Mouse (Mus musculus) gonadal fat pad, adult 2 months (tissue): ENCODE results near the gene 4930404N11Rik. TPM values are rescaled to one million over a fixed set of nuclear protein-coding genes. Genes with fewer than 3 reads are reported as not detected.

Experiments used
- DNase-seq: peaks from one replicate; pipeline ENCODE4 v3.0.0-alpha.2; 2012; ENCODE audit warnings: low read depth
- polyA plus RNA-seq: library from polyadenylated mRNA; depleted of rRNA; stranded (reverse); fragments of >200 nt; gene quantifications from 2 replicates; pipeline ENCODE4 v1.2.3, GENCODE M21; 2012

4930404N11Rik gene
- polyA plus RNA-seq, 1 experiment, result 1.7 TPM

DNA sequence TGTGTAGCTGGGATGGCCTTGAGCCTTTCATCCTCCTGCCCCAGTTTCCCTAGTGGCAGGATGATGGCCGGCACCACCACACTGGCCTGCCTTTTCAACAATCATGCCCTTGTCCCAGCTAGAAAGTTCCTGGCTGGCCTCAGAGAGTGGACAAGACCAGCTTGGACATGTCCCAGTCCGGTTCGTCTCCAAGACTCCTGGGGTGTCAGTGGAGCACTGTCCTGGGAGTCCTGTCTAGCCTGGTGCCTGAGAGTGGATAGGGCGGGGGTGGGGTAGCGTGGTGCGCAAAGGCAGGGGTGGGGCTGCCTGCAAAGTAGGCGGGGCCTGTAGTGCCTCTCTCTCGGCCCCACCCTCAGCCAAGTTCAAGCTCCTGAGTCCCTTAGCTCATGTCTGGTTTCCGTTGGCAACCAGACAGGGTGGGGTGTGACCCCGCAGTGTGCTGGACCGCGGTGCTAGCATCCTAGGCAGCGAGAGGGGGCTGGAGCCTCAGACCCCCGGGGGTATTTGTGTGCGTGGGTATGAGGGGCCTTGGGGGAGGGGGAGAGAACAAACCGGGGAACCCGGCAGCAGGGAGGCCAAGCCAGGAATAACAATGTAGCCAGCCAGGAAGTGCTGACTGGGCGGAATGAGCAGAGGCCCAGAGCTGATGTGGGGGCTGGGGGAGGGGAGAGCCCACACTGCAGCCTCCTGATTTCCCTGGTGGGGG, 36.1 kb upstream of the 4930404N11Rik start:
- DNase-seq, result no peak

DNA sequence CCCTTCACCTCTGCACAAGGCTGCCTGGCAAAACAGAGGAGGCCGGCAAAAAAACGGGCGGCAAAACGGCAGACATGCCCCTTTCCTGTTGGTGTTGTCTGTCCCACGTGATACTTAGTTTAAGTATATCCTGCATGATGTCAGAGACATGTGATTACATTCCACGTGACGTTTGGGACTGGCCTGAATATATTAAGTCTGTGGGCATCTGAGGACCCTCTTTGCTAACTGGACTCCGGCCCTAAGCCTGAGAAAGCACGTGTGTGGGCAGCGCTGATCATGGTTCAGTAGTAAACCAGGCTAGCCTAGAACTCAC, 35.5 kb upstream of the 4930404N11Rik start:
- DNase-seq, result no peak

DNA sequence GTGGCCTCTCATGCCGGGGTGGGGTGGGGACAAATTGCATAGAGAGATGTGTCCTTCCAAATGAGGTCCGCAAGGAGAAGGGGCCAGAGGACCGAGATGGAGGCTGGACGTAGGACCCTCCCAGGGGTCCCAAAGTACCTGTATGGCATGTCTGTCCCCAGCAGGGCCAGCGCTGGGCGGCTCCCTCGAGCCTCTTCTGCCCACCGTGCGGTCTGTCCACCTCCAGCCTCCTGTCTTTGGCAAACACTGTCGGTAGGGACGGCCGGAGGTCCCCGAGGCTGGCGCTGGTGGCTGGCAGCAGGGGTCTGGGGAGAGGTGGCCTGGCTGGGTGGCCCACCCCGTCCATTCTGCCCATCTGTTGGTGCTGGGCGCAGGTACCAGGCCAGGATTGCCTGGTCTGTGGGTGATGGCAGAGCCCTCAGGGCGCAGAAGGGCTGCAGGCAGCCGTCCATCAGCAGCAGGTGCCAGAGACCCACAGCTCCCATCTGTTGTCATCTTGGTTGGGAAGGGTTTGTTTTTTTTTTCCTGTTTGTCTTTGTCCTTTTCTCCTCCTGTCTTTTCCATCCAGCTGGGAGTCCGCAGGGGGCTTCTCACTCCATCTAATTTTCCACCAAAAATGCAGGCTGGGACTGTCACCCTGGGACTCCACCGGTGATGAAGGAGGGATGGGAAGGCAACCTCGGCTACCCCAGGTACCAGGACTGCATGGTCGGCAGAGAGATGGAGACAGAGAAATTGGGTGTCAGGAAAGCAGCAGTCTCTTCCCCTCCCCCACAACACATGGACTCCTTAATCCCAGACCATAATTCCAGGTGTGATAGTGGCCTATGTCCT, 35.0 kb upstream of the 4930404N11Rik start:
- no peak for DNase-seq

DNA sequence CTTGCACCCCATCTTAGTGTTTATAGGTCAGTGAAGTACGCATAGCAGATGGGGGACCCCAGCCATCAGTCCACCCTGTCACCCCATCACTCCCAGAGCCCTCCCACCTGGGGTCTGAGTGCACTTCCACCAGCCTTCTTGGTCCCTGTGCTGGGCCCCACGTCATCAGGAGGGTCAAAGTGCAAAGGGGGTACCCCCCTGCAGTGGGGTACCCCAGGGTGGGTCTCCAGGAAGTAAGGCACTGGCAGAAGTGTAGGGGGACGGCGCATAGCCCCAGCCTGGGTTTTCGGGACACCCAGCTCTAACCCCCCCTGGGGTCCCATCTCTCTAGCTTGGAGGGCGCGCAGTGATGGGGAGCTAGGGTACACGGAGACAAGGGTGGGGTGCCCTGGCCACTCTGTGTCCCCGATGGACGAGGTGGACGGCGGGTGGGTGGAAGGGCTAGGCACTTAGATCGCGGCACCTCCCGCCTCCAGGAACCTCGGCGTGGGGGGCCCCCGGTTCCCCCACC, 34.2 kb upstream of the 4930404N11Rik start:
- no peak for DNase-seq

DNA sequence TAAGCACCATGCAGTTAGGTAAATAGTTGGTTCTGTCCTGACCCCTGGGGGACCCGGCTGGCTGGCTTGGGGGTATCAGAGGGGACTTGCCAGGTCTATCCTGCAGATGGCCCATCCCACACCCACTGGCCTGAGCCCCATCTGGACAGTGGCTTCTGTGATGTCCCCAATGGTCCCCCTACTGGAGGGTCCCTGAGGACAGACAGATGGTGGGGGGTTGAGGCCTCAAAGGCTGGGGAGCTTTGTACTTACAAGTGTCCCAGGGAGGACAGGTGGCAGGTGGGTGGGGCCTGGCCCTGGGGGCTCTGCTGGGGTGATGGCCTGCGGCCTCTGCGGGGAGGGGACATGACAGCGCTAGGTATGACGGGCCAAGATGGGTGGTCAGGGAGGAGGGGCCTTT, 33.7 kb upstream of the 4930404N11Rik start:
- no peak for DNase-seq

DNA sequence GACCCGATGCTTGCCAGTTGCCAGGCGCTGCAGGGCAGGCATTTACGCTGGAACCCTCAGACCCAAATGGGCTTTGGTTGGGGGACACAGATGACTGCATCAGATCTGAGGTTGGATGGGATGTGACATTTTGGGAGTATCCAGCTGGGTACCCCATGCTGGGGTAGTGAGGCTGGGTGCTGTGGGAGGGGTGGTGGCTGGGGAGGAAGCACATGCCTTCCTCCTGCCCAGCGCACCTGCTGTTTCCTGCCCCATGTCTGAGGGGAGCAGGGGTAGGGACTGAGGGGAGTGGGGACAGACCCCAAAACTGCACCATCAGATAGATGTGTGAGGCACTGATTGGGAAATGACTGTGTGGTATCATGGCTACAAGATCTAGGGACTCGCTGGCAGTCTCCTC, 31.1 kb upstream of the 4930404N11Rik start:
- no peak for DNase-seq

DNA sequence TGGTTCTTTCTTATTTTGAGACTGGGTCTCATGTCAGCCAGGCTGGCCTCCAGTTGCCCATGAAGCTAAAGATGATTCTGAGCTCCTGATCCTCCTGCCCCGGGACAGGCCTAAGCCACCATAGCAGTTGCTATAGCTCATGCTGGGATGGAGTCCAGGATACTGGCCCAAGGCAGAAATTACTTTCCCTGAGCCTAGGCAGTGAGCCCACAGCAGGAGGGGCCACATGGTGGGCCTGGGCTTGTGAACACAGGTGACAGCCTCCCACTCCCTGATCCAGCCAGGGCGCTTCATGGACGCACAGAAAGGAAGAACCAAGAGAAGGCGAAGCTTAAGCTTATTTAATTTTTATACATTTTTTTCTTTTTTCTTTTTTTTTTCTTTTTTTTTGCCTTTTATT, 30.2 kb upstream of the 4930404N11Rik start:
- no peak for DNase-seq

DNA sequence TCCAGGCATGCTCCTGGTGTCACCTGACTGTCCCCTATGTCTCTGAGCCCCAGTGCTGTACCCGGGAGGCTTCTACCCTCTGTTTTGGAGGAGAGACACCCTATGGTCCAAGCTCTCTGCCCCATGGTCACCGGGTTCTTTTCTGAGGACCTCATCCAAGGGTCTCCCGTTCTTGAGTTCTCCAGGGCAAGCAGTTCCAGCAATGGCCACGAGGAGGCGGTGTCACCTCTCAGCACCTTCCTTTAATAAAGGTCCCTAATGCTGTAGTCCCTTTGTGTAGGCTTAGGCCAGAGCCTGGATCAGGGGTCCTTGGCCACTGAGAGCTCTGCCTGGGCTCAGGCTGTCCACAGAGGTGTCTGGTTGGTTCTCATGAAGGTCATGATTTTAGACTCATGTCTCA, 29.5 kb upstream of the 4930404N11Rik start:
- DNase-seq, result no peak

DNA sequence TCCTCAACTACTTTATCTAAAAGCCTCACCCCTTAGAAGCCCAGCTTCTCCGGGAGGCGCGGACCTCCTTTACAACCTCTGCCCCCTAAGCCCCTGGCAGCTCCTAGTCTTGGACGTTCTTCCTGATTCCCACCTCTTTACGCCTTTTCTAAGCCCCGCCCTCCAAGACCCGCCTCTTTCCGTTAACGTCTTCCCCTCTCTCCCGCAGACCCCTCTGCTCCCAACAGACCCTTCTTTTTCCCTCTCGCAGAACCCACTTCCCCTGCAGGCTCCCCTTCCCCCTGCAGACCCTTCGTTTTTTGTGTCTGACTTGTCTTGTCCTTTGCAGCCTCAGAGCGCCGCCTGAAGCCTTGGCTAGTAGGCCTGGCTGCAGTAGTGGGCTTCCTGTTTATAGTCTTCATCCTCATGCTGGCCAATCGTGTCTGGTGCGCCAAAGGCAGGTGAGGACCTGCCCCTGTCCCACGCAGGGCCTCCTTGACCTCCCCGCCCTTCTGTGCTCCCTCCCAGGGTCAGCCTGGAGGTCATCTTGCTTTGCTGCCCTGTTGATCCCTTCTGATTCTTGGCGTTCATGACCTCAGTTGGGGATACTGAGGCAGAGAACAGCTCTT, 27.9 kb upstream of the 4930404N11Rik start:
- no peak for DNase-seq

DNA sequence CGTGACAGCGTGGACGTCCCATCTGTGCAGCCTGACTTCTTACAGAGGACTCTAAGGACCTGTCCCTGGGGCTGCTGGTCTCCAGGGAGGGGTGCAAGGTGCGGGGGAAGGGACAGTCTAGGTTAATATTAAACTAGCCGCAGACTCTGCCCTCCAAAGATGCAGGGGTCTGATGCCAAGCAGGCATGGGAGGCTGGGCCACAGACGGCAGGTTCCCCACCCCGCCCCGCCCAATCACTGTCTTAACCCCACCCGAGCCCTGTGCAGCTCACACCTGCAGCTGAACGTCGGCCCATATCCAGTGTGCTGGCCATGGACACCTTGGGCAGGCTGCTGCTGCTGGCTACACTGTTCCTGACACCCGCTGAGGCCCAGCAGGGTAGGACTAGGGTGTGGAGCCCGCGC, 27.2 kb upstream of the 4930404N11Rik start, which contains the start of gene Smim24:
Smim24 (plus strand) TSS at position 271 of the 405 bp plus-strand sequence.
- DNase-seq, result no peak

DNA sequence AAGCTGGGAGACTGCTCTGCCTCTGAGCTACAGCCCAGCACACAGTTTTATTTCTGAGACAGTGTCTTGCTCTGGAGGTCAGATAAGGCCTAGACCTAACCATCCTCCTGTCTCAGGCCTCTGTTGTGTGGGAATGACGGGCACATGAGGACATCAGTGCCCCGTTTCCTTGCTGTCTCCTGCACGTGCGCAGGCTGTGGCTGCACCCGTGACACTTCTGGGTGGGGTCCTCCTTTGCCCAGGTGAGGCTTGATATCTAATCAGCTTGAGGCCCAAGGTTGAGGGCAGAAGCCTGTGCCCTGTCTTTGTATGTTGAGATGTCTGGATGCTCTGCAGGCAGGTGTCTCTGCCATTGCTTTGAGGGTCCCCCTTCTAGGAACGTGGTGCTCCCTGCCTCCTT, 26.7 kb upstream of the 4930404N11Rik start:
- DNase-seq, result no peak

DNA sequence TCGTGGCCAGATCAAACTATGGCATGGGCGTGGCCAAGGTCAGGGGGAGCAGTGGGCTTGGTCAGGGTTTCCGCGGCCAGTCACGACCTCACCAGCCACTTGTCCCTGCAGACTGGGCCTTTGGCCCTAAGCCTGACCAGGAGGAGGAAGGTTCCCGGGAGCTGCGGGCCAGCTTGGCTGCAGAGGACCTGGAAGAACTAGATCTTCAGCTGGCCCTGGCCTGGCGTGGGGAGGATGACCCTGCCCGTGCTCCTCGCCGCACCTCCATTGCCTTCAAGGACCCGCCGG, 25.0 kb upstream of the 4930404N11Rik start:
- DNase-seq, result no peak

DNA sequence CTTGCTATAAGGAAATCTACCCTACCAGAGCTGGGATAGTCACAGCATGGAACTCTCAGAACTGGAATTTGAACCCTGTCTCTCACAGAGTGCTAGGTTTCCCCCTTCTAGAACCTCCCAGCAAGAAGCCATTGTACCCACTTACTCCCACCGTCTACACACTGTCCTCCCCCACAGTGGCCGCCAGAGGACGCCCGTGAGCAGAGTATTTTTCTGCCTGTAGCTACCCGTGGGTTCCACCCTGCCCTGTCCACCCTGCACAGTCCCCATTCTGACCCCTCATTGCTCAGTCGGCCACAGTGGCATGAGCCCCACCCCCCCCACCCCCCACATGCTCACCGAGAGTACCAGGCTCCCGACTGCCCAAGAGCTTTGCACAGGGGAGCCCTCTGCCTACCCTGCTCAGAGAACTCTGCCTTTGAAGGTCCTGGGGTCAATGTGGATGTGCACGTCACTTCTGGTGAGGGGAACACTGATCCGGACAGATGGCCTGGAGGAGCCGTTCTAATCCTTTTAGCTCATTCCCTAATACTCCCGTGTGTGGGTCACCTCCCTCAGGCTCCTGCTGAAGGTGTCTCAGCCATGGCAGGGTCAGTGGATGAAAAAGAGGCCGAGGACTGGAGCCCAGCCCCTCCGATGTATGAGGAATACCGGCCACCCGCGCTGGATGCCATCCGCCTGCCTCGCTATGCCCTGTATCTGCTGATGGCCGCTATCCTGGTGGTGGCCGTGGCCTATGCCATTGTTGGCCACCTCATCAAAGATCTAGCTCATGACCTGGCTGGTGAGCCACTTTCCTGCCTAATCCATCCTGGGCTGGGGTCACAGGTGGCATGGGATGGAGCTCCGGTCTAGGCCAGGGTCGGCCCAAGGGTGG, 24.4 kb upstream of the 4930404N11Rik start:
- no peak for DNase-seq

DNA sequence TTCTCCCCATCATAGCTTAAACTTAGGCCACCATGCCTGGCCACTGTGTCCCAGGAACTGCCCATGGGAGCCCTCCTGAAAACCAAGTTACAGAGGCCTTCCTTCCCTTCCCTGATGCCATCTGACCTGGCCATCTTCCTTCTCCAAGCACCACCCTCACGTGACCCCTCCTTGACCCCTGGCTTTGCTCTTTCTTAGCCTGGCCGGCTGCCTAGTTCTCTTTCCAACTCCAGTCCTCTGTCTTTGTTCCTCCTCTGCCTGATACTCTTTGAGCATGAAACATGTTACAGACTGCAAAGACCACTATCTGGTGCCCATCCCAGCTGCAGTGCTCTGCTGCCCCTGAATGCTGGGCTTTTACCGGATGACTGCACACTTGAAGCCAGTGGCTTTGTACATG, 23.8 kb upstream of the 4930404N11Rik start:
- DNase-seq, result no peak

DNA sequence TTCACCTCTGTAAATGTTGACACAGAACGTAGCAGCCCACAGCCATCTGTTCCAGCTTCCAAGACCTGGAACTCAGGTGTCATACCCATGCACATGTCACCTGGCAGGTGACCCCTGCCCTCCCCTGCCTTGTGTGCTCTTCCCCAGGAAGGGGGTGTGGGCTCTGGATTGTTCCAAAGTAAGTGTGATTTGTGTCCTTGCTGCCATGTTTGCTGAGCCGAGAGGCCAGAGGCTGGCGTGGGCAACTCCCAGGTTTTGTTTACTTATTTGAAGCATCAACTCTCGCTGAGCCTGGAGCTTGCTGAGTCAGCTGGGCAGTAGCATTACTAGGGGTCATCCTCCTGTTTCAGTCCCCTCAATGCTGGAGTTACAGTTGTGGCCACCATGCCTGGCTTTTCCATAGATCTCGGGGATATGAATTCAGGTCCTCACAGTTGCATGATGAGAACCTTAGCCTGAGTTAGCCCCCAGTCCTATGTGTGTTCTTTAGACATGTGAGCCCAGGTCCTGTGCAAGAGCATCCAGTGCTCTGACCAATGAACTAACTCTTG, 23.0 kb upstream of the 4930404N11Rik start, which contains the start of gene Gm48552:
Gm48552 (plus strand) TSS at position 501 of the 551 bp plus-strand sequence.
- no peak for DNase-seq

DNA sequence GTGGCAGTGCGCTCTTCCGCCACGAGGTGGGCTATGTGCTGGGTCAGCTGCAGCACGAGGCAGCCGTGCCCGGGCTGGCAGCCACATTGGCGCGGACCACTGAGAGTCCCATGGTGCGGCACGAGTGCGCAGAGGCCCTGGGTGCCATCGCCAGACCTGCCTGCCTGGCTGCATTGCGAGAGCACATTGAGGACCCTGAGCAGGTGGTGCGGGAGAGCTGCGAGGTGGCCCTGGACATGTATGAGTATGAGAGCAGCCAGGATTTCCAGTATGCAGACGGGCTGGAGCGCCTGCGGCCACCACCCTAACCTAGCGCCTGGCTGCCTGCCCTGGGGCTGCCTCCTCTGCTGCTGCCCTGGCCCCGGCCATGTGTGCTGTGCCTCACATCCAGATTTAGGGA, 22.1 kb upstream of the 4930404N11Rik start:
- no peak for DNase-seq

DNA sequence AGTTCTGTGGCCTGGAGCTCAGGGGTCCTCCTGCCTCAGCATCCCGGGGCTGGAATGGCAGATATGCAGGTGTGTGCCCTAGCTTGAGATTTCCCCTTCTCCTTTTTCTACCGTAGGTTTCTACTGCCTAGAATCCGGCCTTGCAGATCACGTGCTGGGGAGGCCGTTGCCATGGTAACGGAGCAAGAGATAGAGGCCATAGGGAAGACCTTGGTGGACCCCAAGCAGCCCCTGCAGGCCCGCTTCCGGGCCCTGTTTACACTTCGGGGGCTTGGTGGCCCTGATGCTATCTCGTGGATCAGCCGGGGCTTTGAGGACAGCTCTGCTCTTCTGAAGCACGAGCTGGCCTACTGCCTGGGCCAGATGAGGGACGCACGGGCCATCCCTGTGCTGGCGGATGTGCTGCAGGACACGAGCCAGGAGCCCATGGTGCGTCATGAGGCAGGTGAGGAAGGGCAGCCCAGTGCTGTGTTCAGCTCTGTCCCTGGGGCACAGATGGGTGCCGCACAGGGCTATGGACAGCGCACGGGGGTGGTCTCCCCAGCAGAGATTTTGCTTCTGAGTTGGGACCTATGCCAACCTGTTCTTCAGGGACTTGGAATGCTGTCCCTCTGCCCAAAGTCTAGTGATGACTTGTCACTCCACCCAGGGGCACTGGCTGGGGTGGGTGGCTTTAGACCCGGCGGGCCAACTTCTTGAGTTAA, 20.1 kb upstream of the 4930404N11Rik start:
- DNase-seq, result no peak

DNA sequence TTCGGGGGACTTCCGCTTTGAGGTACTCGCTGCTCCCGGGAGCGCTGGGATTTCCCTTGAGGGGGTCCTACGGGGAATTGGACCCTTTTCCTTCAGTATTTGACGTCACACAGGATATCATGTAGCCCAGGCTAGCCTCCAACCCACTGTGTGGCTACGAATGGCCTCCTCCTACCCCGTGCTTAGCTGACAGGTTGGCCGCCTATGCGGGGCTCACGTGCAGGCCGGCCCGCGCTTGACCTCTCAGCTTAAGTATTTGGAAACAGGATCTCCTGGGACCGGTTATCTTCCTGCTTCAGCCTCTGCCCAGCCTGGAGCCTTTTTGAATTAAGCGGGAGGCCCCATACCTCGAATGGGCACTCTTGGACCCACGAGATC, 19.0 kb upstream of the 4930404N11Rik start:
- no peak for DNase-seq

DNA sequence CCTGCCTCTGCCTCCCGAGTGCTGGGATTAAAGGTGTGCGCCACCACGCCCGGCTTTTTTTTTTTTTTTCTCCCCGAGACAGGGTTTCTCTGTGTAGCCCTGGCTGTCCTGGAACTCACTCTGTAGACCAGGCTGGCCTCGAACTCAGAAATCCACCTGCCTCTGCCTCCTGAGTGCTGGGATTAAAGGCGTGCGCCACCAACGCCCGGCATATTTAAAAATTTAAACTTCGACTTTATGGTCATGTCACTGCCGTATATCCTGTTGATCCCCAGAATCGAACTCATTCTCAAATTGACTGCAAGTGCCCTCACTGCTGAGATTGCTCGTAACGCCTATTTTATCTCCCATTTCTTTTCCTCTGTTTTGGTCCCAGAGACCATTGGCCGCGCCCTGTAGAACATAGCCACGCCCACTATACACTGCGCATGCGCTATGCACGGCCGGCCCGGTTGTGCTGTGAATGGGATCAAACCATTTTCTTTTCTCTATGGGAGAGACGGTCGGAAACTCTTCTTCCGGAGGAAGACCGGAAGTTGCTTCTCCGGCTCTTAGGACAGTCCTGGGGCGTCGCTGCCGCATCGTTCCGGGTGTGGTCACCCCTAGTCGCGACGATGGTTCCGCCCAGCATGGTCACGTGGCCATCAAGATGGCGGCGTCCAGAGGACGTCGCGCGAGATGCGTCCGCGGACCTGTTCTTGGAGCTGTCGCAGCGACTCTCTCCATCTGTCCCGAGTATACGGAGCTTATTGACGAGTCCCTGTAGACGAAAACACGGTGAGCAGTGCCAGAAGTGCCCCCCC, 18.4 kb upstream of the 4930404N11Rik start, which contains the start of the genes Dohh and Gm48551:
Dohh (plus strand) TSS at position 627 of the 803 bp plus-strand sequence.
Gm48551 (plus strand) TSS at position 665 of the 803 bp plus-strand sequence.
- peak; percentile 86 for DNase-seq

DNA sequence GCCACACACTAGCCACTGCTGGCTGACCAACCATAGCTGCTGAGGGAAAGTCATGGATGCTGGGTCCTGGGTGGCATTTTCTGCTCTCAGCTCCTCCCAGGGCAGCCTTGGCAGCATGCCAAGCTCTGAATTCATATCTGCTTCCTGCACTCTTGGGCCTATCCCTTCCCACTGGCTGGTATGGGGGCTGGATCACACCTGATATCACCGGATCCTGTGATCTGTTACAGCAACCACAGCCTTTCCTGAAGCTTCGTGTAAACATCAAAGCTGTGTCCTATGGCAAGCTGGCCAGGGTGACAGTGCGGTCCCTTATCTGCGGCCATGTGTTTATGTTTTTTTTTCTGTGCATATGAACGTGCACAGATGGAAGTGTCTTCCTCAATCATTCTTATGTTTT, 16.4 kb upstream of the 4930404N11Rik start:
- no peak for DNase-seq
